Mouse (Mus musculus): ENCODE results near the gene Lnx1.

The Lnx1 gene

DNA sequence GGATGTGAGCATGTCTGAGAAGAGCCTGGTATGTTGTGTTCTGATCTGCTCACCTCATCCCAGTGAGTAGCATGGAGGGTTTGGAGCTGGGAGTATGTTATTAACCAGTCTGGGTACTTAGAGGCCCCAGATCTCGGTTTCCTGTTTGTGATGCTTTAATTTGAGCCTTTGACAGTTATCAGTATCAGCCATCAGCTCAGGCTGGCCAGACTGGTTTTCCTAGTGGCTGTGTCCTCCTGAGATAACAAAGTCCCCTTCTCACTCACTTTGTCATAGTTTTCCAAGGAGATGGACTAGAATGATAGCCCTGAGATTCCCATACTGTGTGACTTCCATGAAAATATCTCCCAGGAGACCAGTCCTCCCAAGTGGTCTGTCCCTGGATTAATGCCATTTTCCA is 8.3 kb upstream of the Lnx1 start:
- no peak overlapping the region for H3K4me3 ChIP-seq (replicated peaks; ENCODE audit: low read length)
- 0 out of 2 replicates have a peak, but pooled peaks cover 10% of the 10 kb centered on the region for H3K27me3 ChIP-seq (ENCODE audit: insufficient read depth, low read length)
- no peaks in the 10 kb centered on the region for H3K9me3 ChIP-seq (ENCODE audit: low read length)
- H3K36me3 ChIP-seq (ENCODE audit: insufficient read depth, low read length) = no peaks in the 10 kb centered on the region
- TF ChIP-seq NANOG (IDR thresholded peaks at IDR 0.05; ENCODE audit: borderline replicate concordance, low read length) = no peak
- TF ChIP-seq CTCF (conservative IDR thresholded peaks at IDR 0.05; ENCODE audit: low read length) = no peak
- no peak for TF ChIP-seq POU5F1 (IDR thresholded peaks at IDR 0.05; ENCODE audit: borderline replicate concordance, low read length)
- H3K4me1 ChIP-seq (replicated peaks; ENCODE audit: low read depth, low read length) = peaks cover 17% of the 10 kb centered on the region

DNA sequence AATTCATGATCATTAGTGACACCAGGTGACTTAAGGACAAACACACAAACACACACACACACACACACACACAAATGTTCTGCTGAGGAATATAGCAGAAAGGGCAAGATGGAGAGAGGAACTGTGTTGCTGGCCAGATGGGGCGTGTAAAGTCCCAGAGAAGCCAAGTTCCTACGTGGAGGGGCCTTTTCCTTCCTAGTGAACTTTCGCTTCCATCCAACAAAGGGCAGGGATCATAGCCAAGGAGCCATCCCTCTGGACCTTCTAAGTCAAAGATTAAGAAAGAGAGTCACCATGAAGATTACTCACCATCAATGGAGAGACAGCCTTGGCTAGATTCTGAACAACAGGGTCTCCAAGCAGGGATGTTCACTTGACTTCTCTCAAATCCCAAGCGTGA is 7.5 kb upstream of the Lnx1 start:
- Histone ChIP-seq H3K4me1 (replicated peaks; ENCODE audit: low read depth, low read length) (peaks cover 26% of the 10 kb centered on the region), H3K4me3 (replicated peaks; ENCODE audit: low read length) (no peak overlapping the region), H3K36me3 (ENCODE audit: insufficient read depth, low read length) (no peaks in the 10 kb centered on the region), H3K9me3 (ENCODE audit: low read length) (no peaks in the 10 kb centered on the region), H3K27me3 (ENCODE audit: insufficient read depth, low read length) (0 out of 2 replicates have a peak, but pooled peaks cover 10% of the 10 kb centered on the region)
- TF ChIP-seq NANOG (IDR thresholded peaks at IDR 0.05; ENCODE audit: borderline replicate concordance, low read length) (no peak), POU5F1 (IDR thresholded peaks at IDR 0.05; ENCODE audit: borderline replicate concordance, low read length) (no peak), CTCF (conservative IDR thresholded peaks at IDR 0.05; ENCODE audit: low read length) (no peak)

DNA sequence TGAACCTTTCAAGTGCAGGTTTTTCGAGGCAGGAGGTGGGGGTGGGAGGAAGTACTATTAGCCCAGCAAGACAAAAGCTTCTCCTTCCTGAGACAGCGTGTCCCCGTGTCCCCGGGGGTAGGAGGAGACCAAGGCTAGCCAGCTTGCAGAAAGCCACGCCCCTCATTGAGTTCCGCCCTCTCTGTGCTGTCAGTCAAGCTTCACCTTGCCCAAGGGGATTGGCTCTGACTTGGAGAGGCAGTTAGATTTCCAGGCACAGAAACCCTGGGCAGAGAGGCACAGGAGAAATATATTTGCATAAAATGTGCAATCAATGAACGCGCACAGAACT is 1.7 kb upstream of the Lnx1 start:
- Histone ChIP-seq H3K36me3 (ENCODE audit: insufficient read depth, low read length) (no peaks in the 10 kb centered on the region), H3K4me3 (replicated peaks; ENCODE audit: low read length) (peak overlapping the region; percentile 57; the same call in 1 of the 2 replicates), H3K4me1 (replicated peaks; ENCODE audit: low read depth, low read length) (peaks cover 43% of the 10 kb centered on the region), H3K9me3 (ENCODE audit: low read length) (no peaks in the 10 kb centered on the region), H3K27me3 (ENCODE audit: insufficient read depth, low read length) (peaks cover 10% of the 10 kb centered on the region; the same call in 1 of the 2 replicates)
- TF ChIP-seq POU5F1 (IDR thresholded peaks at IDR 0.05; ENCODE audit: borderline replicate concordance, low read length) (no peak), NANOG (IDR thresholded peaks at IDR 0.05; ENCODE audit: borderline replicate concordance, low read length) (no peak), CTCF (conservative IDR thresholded peaks at IDR 0.05; ENCODE audit: low read length) (no peak)

DNA sequence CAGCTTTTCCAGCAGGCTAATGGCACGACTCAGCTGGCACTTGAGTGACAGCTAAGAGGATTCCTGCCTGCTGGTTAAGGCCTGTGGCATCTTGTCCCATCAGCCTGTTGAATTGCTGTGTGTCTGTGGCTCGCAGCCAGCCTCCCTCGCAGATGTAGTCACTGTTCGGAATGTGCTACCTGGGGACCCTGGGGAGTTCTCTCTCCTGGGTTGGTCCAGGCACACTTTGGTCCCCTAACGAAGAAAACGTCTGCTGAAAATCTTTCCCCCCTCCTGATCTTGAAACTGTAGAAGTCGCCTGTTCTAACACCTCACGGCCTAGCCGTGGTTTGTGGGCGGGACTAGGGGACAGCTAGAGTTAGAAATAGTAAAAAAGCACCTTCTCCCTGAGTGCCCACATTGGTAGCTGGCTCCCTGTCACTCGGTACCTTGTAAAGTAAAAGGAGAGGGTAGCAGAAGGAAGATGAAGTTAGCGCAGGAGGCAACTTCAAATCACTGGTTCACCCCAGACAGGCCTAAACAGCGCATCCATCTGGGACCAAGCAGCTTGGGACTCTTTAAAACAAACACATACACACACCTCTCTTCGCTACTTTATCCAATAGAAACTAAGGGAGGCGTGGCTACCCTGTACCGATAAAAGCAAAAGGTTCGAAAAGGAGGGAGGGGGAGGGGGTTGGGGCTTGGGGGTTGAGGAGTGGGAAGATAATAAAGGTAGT is 1.2 kb upstream of the Lnx1 start:
- peaks cover 43% of the 10 kb centered on the region for H3K4me1 ChIP-seq (replicated peaks; ENCODE audit: low read depth, low read length)
- H3K27me3 ChIP-seq (ENCODE audit: insufficient read depth, low read length) = peaks cover 8% of the 10 kb centered on the region; the same call in 1 of the 2 replicates
- no peaks in the 10 kb centered on the region for H3K9me3 ChIP-seq (ENCODE audit: low read length)
- TF ChIP-seq POU5F1 (IDR thresholded peaks at IDR 0.05; ENCODE audit: borderline replicate concordance, low read length) (no peak), CTCF (conservative IDR thresholded peaks at IDR 0.05; ENCODE audit: low read length) (no peak), NANOG (IDR thresholded peaks at IDR 0.05; ENCODE audit: borderline replicate concordance, low read length) (no peak)
- H3K36me3 ChIP-seq (ENCODE audit: insufficient read depth, low read length) = no peaks in the 10 kb centered on the region
- H3K4me3 ChIP-seq (replicated peaks; ENCODE audit: low read length) = peak overlapping the region; percentile 57

DNA sequence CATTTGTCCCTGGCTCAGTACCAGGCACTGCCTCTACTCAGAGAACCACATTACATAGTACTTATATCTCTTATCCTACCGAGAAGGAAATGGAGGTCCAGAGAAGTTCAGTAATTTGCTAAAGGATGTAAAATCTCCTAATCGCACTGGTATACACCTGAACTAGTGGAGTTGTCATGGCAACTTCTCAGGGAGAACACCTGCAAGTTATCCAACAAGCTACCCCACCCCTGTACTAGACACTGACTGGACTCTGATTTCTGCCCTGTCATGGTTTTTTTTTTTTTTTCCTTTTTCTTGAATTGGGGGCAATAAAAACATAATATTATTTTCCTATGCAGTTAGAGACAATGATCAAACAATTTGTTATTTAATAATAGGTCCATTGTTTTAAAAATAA is 1.8 kb downstream of the Lnx1 start:
- Histone ChIP-seq H3K9me3 (ENCODE audit: low read length) (no peaks in the 10 kb centered on the region), H3K4me3 (replicated peaks; ENCODE audit: low read length) (no peak overlapping the region), H3K27me3 (ENCODE audit: insufficient read depth, low read length) (no peaks in the 10 kb centered on the region; the same call in 1 of the 2 replicates), H3K4me1 (replicated peaks; ENCODE audit: low read depth, low read length) (peaks cover 30% of the 10 kb centered on the region), H3K36me3 (ENCODE audit: insufficient read depth, low read length) (no peaks in the 10 kb centered on the region)
- TF ChIP-seq CTCF (conservative IDR thresholded peaks at IDR 0.05; ENCODE audit: low read length) (no peak), POU5F1 (IDR thresholded peaks at IDR 0.05; ENCODE audit: borderline replicate concordance, low read length) (no peak), NANOG (IDR thresholded peaks at IDR 0.05; ENCODE audit: borderline replicate concordance, low read length) (no peak)

DNA sequence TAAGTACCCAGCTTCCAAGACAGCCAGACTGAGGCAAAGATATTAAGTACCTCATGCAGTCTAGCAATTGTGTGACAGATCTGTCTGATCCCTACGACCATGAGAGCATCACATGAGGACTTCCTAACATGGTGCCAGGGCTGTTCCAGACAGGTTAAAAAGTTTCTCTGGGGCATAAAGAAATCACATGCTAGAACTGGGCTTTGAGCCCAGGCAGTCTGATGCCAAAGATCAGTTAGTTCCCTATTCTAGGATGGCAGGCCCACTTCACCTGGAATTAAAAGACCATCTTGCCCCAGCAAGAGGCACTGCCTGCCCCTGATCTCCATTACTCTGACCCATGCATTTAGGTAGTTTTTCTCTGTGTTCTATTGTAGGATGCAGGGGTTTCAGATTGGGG is 3.0 kb downstream of the Lnx1 start:
- Histone ChIP-seq H3K27me3 (ENCODE audit: insufficient read depth, low read length) (no peaks in the 10 kb centered on the region; the same call in 1 of the 2 replicates), H3K4me1 (replicated peaks; ENCODE audit: low read depth, low read length) (peaks cover 18% of the 10 kb centered on the region), H3K9me3 (ENCODE audit: low read length) (no peaks in the 10 kb centered on the region), H3K4me3 (replicated peaks; ENCODE audit: low read length) (no peak overlapping the region), H3K36me3 (ENCODE audit: insufficient read depth, low read length) (no peaks in the 10 kb centered on the region)
- TF ChIP-seq CTCF (conservative IDR thresholded peaks at IDR 0.05; ENCODE audit: low read length) (no peak), POU5F1 (IDR thresholded peaks at IDR 0.05; ENCODE audit: borderline replicate concordance, low read length) (no peak), NANOG (IDR thresholded peaks at IDR 0.05; ENCODE audit: borderline replicate concordance, low read length) (no peak)

DNA sequence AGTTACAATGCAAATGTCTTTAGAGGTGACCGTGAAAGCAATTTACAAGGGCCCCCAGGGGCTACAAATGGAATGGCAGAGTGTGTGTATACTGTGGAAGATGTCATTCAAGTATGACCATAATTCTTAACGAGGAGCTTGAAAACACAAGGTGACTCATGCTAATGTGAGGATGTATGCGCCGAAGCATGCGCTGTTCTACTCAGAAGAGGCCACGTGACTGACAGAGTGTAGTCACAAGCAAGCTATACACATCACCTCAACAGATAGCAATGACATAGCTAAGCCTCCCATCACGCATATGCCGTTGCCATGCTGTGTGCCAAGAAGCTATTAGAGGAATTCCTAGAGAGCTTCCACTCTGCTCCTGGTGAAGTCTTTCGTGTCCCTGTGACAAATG is 5.2 kb downstream of the Lnx1 start:
- Histone ChIP-seq H3K4me3 (replicated peaks; ENCODE audit: low read length) (no peak overlapping the region), H3K9me3 (ENCODE audit: low read length) (no peaks in the 10 kb centered on the region), H3K27me3 (ENCODE audit: insufficient read depth, low read length) (no peaks in the 10 kb centered on the region; the same call in 1 of the 2 replicates), H3K36me3 (ENCODE audit: insufficient read depth, low read length) (no peaks in the 10 kb centered on the region), H3K4me1 (replicated peaks; ENCODE audit: low read depth, low read length) (no peaks in the 10 kb centered on the region)
- TF ChIP-seq POU5F1 (IDR thresholded peaks at IDR 0.05; ENCODE audit: borderline replicate concordance, low read length) = no peak
- TF ChIP-seq NANOG (IDR thresholded peaks at IDR 0.05; ENCODE audit: borderline replicate concordance, low read length) = no peak
- TF ChIP-seq CTCF (conservative IDR thresholded peaks at IDR 0.05; ENCODE audit: low read length) = no peak

DNA sequence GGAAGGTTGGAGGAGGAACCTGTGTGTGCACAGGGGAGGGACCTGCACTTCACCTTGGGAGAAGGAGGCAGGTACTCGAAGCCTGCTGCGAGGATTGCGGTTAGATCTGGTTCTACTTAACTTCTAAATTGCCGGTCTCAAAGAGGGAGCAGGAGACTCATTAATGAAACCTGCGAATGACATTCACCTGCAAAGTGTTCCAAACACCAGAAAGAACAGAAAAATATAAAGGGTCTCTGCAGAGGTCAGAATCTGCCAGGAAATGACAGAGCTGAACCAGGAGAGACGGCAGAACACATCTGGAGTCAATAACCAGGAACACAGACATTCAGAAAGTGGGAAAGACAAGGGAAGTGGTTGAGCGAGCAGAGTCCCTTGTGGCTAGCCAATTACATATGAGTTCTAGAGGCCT is 8.3 kb downstream of the Lnx1 start:
- H3K4me1 ChIP-seq (replicated peaks; ENCODE audit: low read depth, low read length) = no peaks in the 10 kb centered on the region
- no peaks in the 10 kb centered on the region for H3K36me3 ChIP-seq (ENCODE audit: insufficient read depth, low read length)
- H3K27me3 ChIP-seq (ENCODE audit: insufficient read depth, low read length) = no peaks in the 10 kb centered on the region
- H3K4me3 ChIP-seq (replicated peaks; ENCODE audit: low read length) = no peak overlapping the region
- no peaks in the 10 kb centered on the region for H3K9me3 ChIP-seq (ENCODE audit: low read length)
- TF ChIP-seq POU5F1 (IDR thresholded peaks at IDR 0.05; ENCODE audit: borderline replicate concordance, low read length) (no peak), CTCF (conservative IDR thresholded peaks at IDR 0.05; ENCODE audit: low read length) (no peak), NANOG (IDR thresholded peaks at IDR 0.05; ENCODE audit: borderline replicate concordance, low read length) (no peak)

DNA sequence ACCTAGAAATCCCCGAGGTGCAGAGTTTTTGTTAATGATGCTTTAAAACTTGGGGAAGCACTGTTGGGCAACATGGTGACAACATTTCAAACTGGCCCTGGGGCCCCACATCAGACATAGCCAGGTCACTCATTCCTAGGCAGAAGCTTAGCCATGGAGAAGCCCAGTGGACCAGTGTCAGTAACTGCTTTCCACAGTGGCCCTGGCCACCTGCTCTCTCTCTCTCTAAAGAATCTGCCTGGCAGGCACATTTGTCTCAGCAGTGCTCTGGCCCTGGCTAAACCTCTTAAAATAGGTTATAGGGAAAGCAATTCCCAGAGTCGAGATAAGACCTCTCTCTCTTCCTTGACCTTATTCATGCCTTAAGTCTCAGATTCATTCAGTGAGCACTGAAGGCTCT is 8.9 kb downstream of the Lnx1 start:
- Histone ChIP-seq H3K4me1 (replicated peaks; ENCODE audit: low read depth, low read length) (no peaks in the 10 kb centered on the region), H3K36me3 (ENCODE audit: insufficient read depth, low read length) (no peaks in the 10 kb centered on the region), H3K9me3 (ENCODE audit: low read length) (no peaks in the 10 kb centered on the region), H3K4me3 (replicated peaks; ENCODE audit: low read length) (no peak overlapping the region), H3K27me3 (ENCODE audit: insufficient read depth, low read length) (no peaks in the 10 kb centered on the region)
- TF ChIP-seq CTCF (conservative IDR thresholded peaks at IDR 0.05; ENCODE audit: low read length) = no peak
- no peak for TF ChIP-seq POU5F1 (IDR thresholded peaks at IDR 0.05; ENCODE audit: borderline replicate concordance, low read length)
- no peak for TF ChIP-seq NANOG (IDR thresholded peaks at IDR 0.05; ENCODE audit: borderline replicate concordance, low read length)

Measured in E14TG2a.4 (cell line).